Mouse (Mus musculus) heart, embryonic 15.5 days (tissue): ENCODE results near the gene Usp16. TPM values are rescaled to one million over a fixed set of nuclear protein-coding genes. Genes with fewer than 3 reads are reported as not detected.

Experiments
- ATAC-seq: fragments of 200-750 bp; cut with Nextera tagmentation; replicated peaks from 2 replicates; pipeline ENCODE4 v1.8.0; 2017; ENCODE audit warnings: low read depth, moderate TSS enrichment; ENCODE audit not compliant: insufficient number of reproducible peaks, insufficient read depth, low FRiP score
- H3K27ac ChIP-seq: fragments of 300-500 bp; sonication (generic); 2 replicates; pipeline ENCODE4 v1.5.1; 2015; ENCODE audit warnings: mild to moderate bottlenecking, inconsistent platforms
- H3K27me3 ChIP-seq: fragments of 300-500 bp; sonication (generic); 2 replicates; pipeline ENCODE4 v1.6.1; 2015; ENCODE audit warnings: inconsistent platforms
- H3K36me3 ChIP-seq: fragments of 300-500 bp; sonication (generic); 2 replicates; pipeline ENCODE4 v1.6.1; 2015; ENCODE audit warnings: mild to moderate bottlenecking, inconsistent platforms
- H3K4me1 ChIP-seq: fragments of 300-500 bp; sonication (generic); replicated peaks from 2 replicates; pipeline ENCODE4 v1.6.1; 2015; ENCODE audit warnings: inconsistent platforms
- H3K4me2 ChIP-seq: fragments of 300-500 bp; sonication (generic); 2 replicates; pipeline ENCODE4 v1.6.1; 2015; ENCODE audit warnings: inconsistent platforms, mild to moderate bottlenecking, moderate library complexity
- H3K4me3 ChIP-seq: fragments of 300-500 bp; sonication (generic); 2 replicates; pipeline ENCODE4 v1.5.1; 2015; ENCODE audit warnings: mild to moderate bottlenecking, inconsistent platforms
- H3K9ac ChIP-seq: fragments of 300-500 bp; sonication (generic); 2 replicates; pipeline ENCODE4 v1.6.1; 2015; ENCODE audit warnings: mild to moderate bottlenecking, inconsistent platforms
- H3K9me3 ChIP-seq: fragments of 300-500 bp; sonication (generic); replicated peaks from 2 replicates; pipeline ENCODE4 v1.6.1; 2016; ENCODE audit warnings: inconsistent platforms
- WGBS: fragments of 180-500 bp; shearing (Covaris S2); methylation state at CpG from one replicate; pipeline ENCODE4 v1.1.7; 2015; ENCODE audit warnings: mixed read lengths; 5-methylcytosine and 5-hydroxymethylcytosine counted together
- polyA plus RNA-seq: library from polyadenylated mRNA; unstranded; fragments of >200 nt; fragmentation: Nextera tagmentation; extraction: Ambion mirVana; gene quantifications from 2 replicates; pipeline ENCODE4 v1.2.1, GENCODE M21; 2015

Gene Usp16
- polyA plus RNA-seq, 1 experiment from 2014 or later, result 36.8 TPM

DNA sequence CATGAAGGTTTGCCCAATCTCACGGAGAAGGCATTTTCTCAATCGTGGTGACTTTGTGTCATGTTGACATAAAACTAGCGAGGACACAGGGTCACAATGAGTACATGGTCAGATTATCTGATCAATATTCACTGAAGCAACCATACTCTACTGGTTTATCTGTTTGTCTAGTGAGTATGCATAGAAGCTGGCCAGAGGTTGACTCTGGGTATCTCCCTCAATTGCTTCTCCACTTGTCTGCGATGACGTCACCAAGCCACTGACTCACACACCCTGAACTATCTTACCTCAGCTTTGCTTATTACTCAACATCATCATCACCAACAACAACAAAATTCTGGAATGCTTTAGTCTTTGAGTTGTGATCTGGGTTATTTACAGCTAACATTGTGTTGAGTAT lies 69.7 kb downstream of the Usp16 start:
- no peak for ATAC-seq

DNA sequence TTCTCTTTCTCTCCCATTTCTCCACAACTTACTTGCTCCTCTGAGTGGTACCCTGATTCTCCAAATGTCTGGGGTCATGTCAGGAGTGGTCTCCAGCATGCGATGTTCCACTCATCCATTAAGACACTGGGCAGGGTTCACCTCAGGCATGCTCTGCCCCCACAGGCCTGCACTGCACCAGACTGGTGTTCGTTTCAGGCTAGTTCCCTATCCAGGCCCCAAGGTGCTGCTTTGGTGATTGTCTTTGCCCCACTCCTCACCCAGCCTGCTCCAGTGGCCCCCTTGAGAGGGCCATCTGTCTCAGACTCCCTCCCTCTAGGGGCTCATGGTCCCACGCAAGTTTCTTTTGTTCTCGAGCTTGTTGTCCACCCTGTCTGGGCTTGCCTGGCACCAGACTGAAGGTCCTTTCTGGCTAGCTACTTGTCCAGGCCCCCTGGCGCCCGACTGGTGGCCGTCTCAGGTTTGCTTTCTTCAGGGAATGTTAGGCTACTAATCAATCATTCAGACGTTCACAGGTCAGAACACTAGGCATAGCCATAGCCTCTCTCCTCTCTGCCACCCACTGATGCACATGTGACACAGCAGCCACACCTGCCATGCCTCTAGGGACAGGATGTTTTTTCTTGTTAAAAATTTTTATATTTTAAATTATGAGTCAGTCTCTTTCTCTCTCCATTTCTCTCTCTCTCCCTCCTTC lies 73.2 kb downstream of the Usp16 start:
- H3K27ac ChIP-seq, result no peak overlapping the region
- no peak overlapping the region for H3K4me3 ChIP-seq
- H3K4me2 ChIP-seq, result no peak overlapping the region
- 0 out of 2 replicates have a peak, but pooled peaks cover 7% of the 10 kb centered on the region for H3K4me1 ChIP-seq
- ATAC-seq, result no peak
- 57% methylated on average over 8 of the region's 8 CpGs for WGBS
- no peak overlapping the region for H3K9ac ChIP-seq
- no peaks in the 10 kb centered on the region for H3K9me3 ChIP-seq
- no peaks in the 10 kb centered on the region for H3K27me3 ChIP-seq
- no peaks in the 10 kb centered on the region for H3K36me3 ChIP-seq

More for the DNA sequence above, 69.7 kb downstream of the Usp16 start:
- H3K27ac ChIP-seq, result no peak overlapping the region
- H3K4me2 ChIP-seq, result no peak overlapping the region
- no peaks in the 10 kb centered on the region for H3K9me3 ChIP-seq
- 73% methylated on average over 5 of the region's 5 CpGs for WGBS
- no peak overlapping the region for H3K9ac ChIP-seq
- 0 out of 2 replicates have a peak, but pooled peaks cover 7% of the 10 kb centered on the region for H3K4me1 ChIP-seq
- H3K36me3 ChIP-seq, result no peaks in the 10 kb centered on the region
- no peak overlapping the region for H3K4me3 ChIP-seq
- no peaks in the 10 kb centered on the region for H3K27me3 ChIP-seq

DNA sequence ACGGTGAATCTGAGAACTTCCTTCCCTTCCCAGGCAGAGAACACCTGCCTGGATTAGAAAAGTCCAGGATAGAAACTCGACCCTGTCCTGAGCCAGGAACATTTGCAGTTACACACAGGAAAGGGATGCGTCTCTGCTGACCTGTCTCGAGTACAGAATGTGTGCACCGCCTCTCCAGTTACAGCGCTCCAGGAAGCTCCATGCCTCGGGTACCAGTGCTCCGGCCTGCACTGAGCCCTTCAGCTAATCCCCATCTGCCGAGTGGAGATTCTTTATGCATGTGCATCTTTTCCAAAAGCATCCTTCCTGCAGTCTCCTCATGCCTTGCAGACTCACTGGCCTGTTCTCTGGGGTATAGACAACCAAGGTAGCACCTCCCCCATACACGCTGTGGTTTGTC lies 74.3 kb downstream of the Usp16 start:
- ATAC-seq, result no peak
- 60% methylated on average over 10 of the region's 10 CpGs for WGBS
- Histone ChIP-seq H3K4me2 (no peak overlapping the region), H3K4me3 (no peak overlapping the region), H3K9ac (no peak overlapping the region), H3K4me1 (0 out of 2 replicates have a peak, but pooled peaks cover 6% of the 10 kb centered on the region), H3K27ac (no peak overlapping the region), H3K27me3 (no peaks in the 10 kb centered on the region), H3K36me3 (no peaks in the 10 kb centered on the region), H3K9me3 (no peaks in the 10 kb centered on the region)

Other genes starting within 250 kb of the Usp16 start
- gene N6amt1, start 100.5 kb upstream of the Usp16 start, polyA plus RNA-seq, result 24.3 and 24.5 TPM in 2 replicates
- 16.5 and 19.4 TPM in 2 replicates for gene Ltn1, start 22.1 kb upstream of the Usp16 start, polyA plus RNA-seq
- gene Rwdd2b, start 14.1 kb upstream of the Usp16 start, polyA plus RNA-seq, result 10.9 and 11.1 TPM in 2 replicates
- 282 and 291 TPM in 2 replicates for gene Cct8, start 41.2 kb downstream of the Usp16 start, polyA plus RNA-seq
- 1.0 and 1.3 TPM in 2 replicates for gene Map3k7cl, start 98.6 kb downstream of the Usp16 start, polyA plus RNA-seq
- gene Bach1, start 244.2 kb downstream of the Usp16 start, polyA plus RNA-seq, result 8.1 and 10.2 TPM in 2 replicates